Mouse (Mus musculus) stomach, postnatal 0 days (tissue): Measurements from ENCODE around the gene Znrd1as.

ENCODE experiments used
- CTCF ChIP-seq: IDR thresholded peaks from 2 replicates; pipeline ENCODE4 v1.5.1; 2016; ENCODE audit warnings: antibody characterized with exemption, low read depth, mild to moderate bottlenecking, moderate library complexity
- EP300 ChIP-seq: optimal IDR thresholded peaks from 2 replicates; pipeline ENCODE3; 2016; ENCODE audit warnings: antibody characterized with exemption

DNA sequence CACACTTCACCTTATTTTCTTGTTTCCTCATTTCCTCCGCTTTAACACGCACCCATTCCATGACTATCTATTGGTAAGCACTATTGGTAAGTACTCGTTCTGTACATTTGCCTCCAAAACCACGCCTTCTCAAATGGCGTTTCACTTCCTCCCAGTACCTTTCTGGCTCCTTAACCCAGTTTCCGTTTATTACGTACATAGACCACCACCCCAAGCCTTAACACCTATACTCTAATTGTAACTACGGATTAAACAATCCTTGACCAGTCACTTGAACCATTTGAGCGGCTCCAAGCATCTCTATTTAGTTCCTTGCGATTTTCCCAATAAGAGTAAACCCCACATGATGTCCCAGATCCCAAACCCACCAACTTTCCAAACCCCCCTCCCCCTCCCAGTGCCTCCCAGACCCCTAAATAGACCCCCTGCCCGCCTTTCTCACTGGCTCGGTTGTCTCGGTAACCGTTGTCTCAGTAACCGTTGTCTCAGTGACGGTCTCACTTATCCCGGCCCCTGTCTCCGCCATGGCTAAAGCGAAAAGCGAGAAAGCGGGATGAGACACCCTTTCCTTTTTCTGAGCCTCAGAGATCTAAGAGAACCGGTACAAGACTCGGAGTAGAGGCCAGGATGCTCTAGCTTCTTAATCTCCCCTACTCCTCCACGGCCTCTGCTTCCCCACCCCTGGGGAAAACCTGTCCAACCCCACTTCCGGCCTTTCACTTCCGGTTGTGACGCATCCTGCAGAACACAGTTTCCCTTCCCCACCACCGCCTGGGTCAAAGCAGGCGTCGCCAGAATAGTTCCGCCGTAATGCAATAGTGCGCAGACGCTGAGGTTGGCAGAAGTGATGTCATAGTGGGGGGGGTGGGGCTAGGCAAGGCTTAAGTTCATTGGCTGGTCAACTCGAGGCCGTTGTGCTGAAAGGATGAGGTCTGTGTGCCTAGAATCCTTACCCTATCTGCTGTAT lies 7.1 kb upstream of the Znrd1as start, which contains the start of gene Ppp1r11:
- no peak for TF ChIP-seq CTCF
- TF ChIP-seq EP300 = no peak
